Mouse (Mus musculus) heart, adult 2 months (tissue): ENCODE data around the gene Atp11a.

Experiments used
- CTCF ChIP-seq: fragments of 200-600 bp; IDR thresholded peaks from 2 replicates; pipeline ENCODE4 v1.8.1; 2022; ENCODE audit warnings: antibody characterized with exemption, mild to moderate bottlenecking, moderate library complexity
- POLR2A ChIP-seq: fragments of 200-500 bp; IDR thresholded peaks from 2 replicates; pipeline ENCODE4 v1.6.1; 2011; ENCODE audit warnings: mild to moderate bottlenecking, low read depth, low read length, control low read depth; ENCODE audit not compliant: insufficient read depth

DNA sequence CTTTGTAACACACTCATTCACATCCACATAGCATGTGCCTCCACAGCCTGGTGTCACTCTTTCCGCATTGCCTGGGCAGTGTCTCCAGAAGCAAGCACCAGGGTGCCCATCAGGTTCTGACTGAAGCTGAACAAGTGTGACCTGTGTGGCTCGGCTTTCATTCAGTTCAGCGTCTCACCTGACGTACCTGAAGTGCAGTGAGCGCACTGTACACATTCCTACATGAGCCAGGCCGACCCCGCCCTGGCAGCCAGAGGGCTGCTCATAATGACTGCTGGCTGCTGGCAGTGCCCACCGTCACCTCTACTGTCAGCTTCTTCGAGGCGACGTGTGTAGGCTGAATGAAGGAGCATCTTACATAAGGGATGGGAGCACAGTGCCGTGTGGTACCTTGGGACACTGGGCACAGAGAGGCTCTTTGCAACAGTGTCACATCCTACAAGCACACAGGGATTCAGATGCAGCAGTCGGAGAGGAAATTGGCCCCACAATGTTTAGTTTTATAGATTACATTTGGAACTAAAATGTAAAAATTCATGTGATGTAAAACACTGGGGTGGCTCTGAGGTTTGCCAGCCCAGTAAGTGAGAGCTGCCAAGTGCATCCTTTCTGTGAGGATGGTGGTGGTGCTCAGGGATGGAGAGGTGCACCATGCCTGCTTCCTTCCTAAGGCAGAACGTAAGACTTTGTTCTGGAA lies 29.6 kb downstream of the Atp11a start:
- TF ChIP-seq CTCF (no peak), POLR2A (no peak)
